Mouse (Mus musculus) limb, embryonic 14.5 days (tissue): ENCODE measurements at regions not wholly inside any gene's neighbourhood (a gene's known extent, or its start where the extent isn't known, plus 50 kb on each side); places are given as distances from the start of the nearest gene placed in this dataset.
"Not testable (repeated sequence)": the region's sequence is repeated elsewhere in the genome, so short reads cannot be mapped to it uniquely, and the experiment has no call there.

Experiments used
- ATAC-seq: fragments of 200-750 bp; cut with Nextera tagmentation; 2 replicates; pipeline ENCODE4 v1.8.0; 2017; ENCODE audit warnings: low read depth, moderate number of reproducible peaks, moderate TSS enrichment; ENCODE audit not compliant: low FRiP score
- DNase-seq: peaks from one replicate; pipeline ENCODE4 v3.0.0-alpha.2; 2015; ENCODE audit warnings: low spot score
- H3K27ac ChIP-seq: fragments of 300-500 bp; sonication (generic); replicated peaks from 2 replicates; pipeline ENCODE4 v1.5.1; 2014; ENCODE audit warnings: low read depth, mild to moderate bottlenecking, low read length, moderate library complexity, mixed read lengths
- H3K27me3 ChIP-seq: fragments of 300-500 bp; sonication (generic); 2 replicates; pipeline ENCODE4 v1.6.1; 2014; ENCODE audit warnings: low read length, mixed read lengths; ENCODE audit not compliant: control insufficient read depth, insufficient read depth
- H3K36me3 ChIP-seq: fragments of 300-500 bp; sonication (generic); 2 replicates; pipeline ENCODE4 v1.6.1; 2014; ENCODE audit warnings: mild to moderate bottlenecking, low read length, moderate library complexity, mixed read lengths; ENCODE audit not compliant: control insufficient read depth, insufficient read depth
- H3K4me1 ChIP-seq: fragments of 300-500 bp; sonication (generic); 2 replicates; pipeline ENCODE4 v1.6.1; 2014; ENCODE audit warnings: antibody characterized with exemption, low read length, mixed read lengths; ENCODE audit not compliant: control insufficient read depth, insufficient read depth
- H3K4me2 ChIP-seq: fragments of 300-500 bp; sonication (generic); replicated peaks from 2 replicates; pipeline ENCODE4 v1.6.1; 2014; ENCODE audit warnings: low read depth, mild to moderate bottlenecking, low read length, moderate library complexity; ENCODE audit not compliant: severe bottlenecking
- H3K4me3 ChIP-seq: fragments of 300-500 bp; sonication (generic); replicated peaks from 2 replicates; pipeline ENCODE4 v1.5.1; 2014; ENCODE audit warnings: low read length
- H3K9ac ChIP-seq: fragments of 300-500 bp; sonication (generic); 2 replicates; pipeline ENCODE4 v1.6.1; 2014; ENCODE audit warnings: mild to moderate bottlenecking, low read depth, low read length, moderate library complexity; ENCODE audit not compliant: severe bottlenecking
- H3K9me3 ChIP-seq: fragments of 300-500 bp; sonication (generic); 2 replicates; pipeline ENCODE4 v1.6.1; 2016; ENCODE audit warnings: low read length; ENCODE audit not compliant: control insufficient read depth
- POLR2A ChIP-seq: fragments of 200-500 bp; IDR thresholded peaks from 2 replicates; pipeline ENCODE4 v1.8.0; 2012; ENCODE audit warnings: inconsistent platforms, mild to moderate bottlenecking, moderate library complexity, borderline replicate concordance; ENCODE audit not compliant: insufficient read depth, insufficient read length; ENCODE audit errors: extremely low read depth
- WGBS: fragments of 180-500 bp; shearing (Covaris S2); extraction: QIAGEN DNeasy Blood & Tissue Kit; methylation state at CpG from one replicate; pipeline ENCODE4 v1.1.7; 2014; 5-methylcytosine and 5-hydroxymethylcytosine counted together

DNA sequence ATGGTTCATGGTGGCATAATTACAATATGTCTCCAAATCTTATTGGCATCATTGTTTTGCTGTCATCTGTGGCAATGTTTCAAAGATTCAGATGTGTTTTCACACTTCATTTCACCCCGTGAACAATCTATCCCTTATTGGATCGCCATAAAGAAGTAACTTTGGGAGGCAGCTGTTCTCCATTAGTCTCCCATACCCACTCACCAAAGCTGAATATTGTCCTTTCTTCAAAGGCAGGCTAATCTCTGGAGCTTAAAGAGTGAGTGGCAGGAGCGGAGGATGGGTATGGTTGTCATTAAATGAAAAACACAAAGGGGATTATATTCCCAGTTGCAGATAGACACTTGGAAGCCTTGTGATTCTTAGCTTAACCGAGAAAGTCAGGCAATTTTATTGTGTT lies 2660.3 kb upstream of the Gm12353 start:
- no peak for TF ChIP-seq POLR2A
- WGBS, result 33% methylated on average over 4 of the region's 4 CpGs
- no peak overlapping the region for H3K9ac ChIP-seq
- no peaks in the 10 kb centered on the region for H3K36me3 ChIP-seq
- no peak overlapping the region for H3K4me3 ChIP-seq
- DNase-seq, result no peak
- H3K27ac ChIP-seq, result no peak overlapping the region
- H3K27me3 ChIP-seq, result no peaks in the 10 kb centered on the region
- H3K4me1 ChIP-seq, result no peaks in the 10 kb centered on the region
- no peak for ATAC-seq
- no peak overlapping the region for H3K4me2 ChIP-seq
- no peaks in the 10 kb centered on the region for H3K9me3 ChIP-seq

DNA sequence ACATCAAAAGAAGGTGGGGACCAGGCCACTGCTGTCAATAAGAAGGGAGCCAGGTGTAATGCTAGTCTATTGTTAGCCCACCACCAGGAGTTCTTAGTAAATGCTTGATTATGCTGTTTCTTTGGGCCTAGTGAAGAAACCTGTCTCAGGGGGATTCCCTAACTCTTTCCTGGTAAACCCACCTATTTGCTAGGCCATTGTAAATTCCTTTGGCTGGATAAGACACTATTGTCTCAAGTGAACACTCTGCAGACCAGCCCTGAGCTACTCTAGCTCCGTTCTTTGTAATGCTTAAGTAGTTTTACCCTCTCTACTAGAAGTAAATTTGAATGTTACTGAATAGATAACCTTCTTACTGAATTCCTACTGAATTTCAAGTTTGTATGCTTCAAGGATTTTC lies 2650.7 kb upstream of the Gm12353 start:
- not testable (repeated sequence) for H3K27ac ChIP-seq, H3K36me3 ChIP-seq, H3K4me3 ChIP-seq, ATAC-seq, H3K27me3 ChIP-seq, H3K9ac ChIP-seq, H3K4me1 ChIP-seq, H3K4me2 ChIP-seq, H3K9me3 ChIP-seq, DNase-seq
- WGBS, result 59% methylated on average over 1 of the region's 1 CpGs

DNA sequence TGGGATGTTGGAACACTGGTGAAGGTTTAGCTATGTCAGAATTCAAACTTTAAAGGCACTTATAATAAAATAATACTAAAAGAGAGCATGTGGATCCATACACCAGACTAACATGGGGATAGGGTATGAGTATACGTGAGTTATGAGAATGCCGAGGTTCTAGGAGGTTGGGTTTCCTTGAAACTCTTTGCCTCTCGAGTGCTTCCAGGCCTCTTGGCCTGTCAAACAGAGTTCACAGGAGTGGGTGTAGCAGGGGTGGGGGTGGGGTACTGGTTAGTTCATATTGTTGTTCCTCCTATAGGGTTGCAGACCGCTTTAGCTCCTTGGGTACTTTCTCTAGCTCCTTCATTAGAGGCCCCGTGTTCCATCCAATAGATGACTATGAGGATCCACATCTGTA lies 2650.3 kb upstream of the Gm12353 start:
- 87% methylated on average over 5 of the region's 5 CpGs for WGBS
- not testable (repeated sequence) for H3K4me2 ChIP-seq, H3K9me3 ChIP-seq, H3K4me1 ChIP-seq, DNase-seq, H3K27me3 ChIP-seq, H3K9ac ChIP-seq, H3K4me3 ChIP-seq, ATAC-seq, H3K36me3 ChIP-seq, H3K27ac ChIP-seq

DNA sequence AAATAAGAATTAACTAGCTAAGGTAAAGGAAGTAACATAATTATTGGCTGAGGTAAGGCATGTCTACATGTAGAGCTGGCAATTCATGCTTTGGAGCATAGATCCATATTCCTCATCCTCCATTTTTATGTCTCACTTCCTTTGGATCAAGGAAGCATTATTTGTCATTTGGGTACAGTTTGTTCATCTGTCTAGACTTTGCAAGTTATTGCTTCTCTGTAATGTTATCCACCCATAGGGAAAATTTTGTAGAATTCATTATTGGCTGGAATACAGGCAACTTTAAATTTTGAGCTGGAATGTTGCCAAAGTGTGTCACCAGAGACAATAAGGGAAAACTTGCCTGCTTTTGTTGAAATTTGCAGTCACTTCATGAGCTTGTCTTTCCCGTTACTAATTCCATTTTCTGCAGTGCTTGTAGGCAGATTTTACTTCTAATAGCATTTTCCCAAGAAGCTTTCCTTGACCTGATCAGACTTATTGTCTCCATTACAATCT lies 2623.5 kb upstream of the Gm12353 start:
- no peak for TF ChIP-seq POLR2A
- ATAC-seq (peak; percentile 63; the same call in 1 of the 2 replicates), DNase-seq (peak; percentile 60)
- Histone ChIP-seq H3K9me3 (no peaks in the 10 kb centered on the region), H3K4me1 (no peaks in the 10 kb centered on the region), H3K27me3 (no peaks in the 10 kb centered on the region), H3K36me3 (no peaks in the 10 kb centered on the region), H3K9ac (no peak overlapping the region), H3K27ac (no peak overlapping the region), H3K4me3 (no peak overlapping the region), H3K4me2 (no peak overlapping the region)
- 47% methylated on average over 1 of the region's 1 CpGs for WGBS

DNA sequence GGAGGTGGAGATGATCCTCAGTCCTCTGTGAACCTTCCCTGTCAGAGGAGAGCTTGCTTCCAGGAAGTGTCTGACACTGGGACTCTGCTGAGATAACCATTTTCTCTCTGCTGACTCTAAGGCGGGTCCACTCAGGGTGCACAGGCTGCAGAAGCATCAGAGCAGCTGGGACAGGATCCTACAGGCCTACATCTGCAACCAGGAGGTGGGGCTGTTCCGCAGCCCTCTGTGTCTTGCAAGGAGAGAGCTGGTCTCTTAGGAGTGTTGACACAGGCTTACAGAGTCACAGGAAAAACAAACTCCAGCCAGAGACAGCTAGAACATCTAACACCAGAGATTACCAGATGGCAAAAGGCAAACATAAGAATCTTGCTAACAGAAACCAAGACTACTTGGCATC lies 2578.6 kb upstream of the Gm12353 start:
- H3K4me2 ChIP-seq, result no peak overlapping the region
- H3K27ac ChIP-seq, result no peak overlapping the region
- TF ChIP-seq POLR2A, result no peak
- no peak overlapping the region for H3K9ac ChIP-seq
- H3K27me3 ChIP-seq, result no peaks in the 10 kb centered on the region
- no peak overlapping the region for H3K4me3 ChIP-seq
- no peak for DNase-seq
- H3K4me1 ChIP-seq, result no peaks in the 10 kb centered on the region
- no peaks in the 10 kb centered on the region for H3K9me3 ChIP-seq
- 45% methylated on average over 2 of the region's 2 CpGs for WGBS
- ATAC-seq, result no peak
- no peaks in the 10 kb centered on the region for H3K36me3 ChIP-seq
